In genomic region chr9:110328946-110329630, GRCm38 (mm10) we compare ENCODE assay signal across 10 mouse cellular contexts. TPM values are rescaled to one million over a fixed set of nuclear protein-coding genes. Genes with fewer than 3 reads are reported as not detected.
DNase-seq lines count a peak whose midpoint lies in the region; ATAC-seq lines count a peak whose summit lies in the region.
"Had no signal": no experiment of that assay in that cellular context is flagged by ENCODE, and none has a peak within 500 bp of the region (broad histone marks: within the 10 kb centered on the region; RNA-seq: fewer than 3 reads in every experiment).

No protein-coding gene starts in this region.

- peak; percentile 30 for ATAC-seq in inflammation-experienced regulatory T-cells, adult 6 months
- no peak for ATAC-seq in erythroblast, adult 5-6 weeks (replicated peaks; ENCODE audit: low FRiP score, poor library complexity, severe bottlenecking)
- ATAC-seq: intestine, embryonic 16.5 days had no signal

- DNase-seq in heart, adult 11 months, result peak; percentile 64
- DNase-seq in heart, adult 9 months (ENCODE audit: low spot score in 2 of 2), result no peak
- DNase-seq in thymus, postnatal 0 days (ENCODE audit: low spot score), result peak; percentile 19
- no peak for DNase-seq in thymus, postnatal 10 days (ENCODE audit: low spot score in 2 of 2)
- peak; percentile 22 for DNase-seq in thymus, postnatal 4 days
- DNase-seq in left cerebral cortex, adult 9 months (ENCODE audit: low spot score in 2 of 2), result no peak
- DNase-seq: lung, adult 2 months had no signal

RNA-seq across cellular contexts. Expression of gene Scap, which starts 4.0 kb away (rescaled TPM):
- 33.5 and 33.9 TPM in 2 replicates for polyA plus RNA-seq in thymus, postnatal 0 days (2015; fragmentation: Nextera tagmentation; extraction: Ambion mirVana)
- 10 to 100 TPM; 10.8 to 15.9 (median 11.1) TPM for polyA plus RNA-seq in inflammation-experienced regulatory T-cells, adult 6 months (2017; shearing (Covaris generic))
- total RNA-seq in erythroblast, adult 5-6 weeks (2015; ENCODE audit: low replicate concordance), result 6.9 and 13.8 TPM in 2 replicates
- 2.6 and 3.7 TPM in 2 replicates for total RNA-seq in erythroblast, adult 5-6 weeks (2017; ENCODE audit: low replicate concordance)

RNA-seq across cellular contexts. Expression of gene Elp6, which starts 24.1 kb away (rescaled TPM):
- polyA plus RNA-seq in thymus, postnatal 0 days (2015; fragmentation: Nextera tagmentation; extraction: Ambion mirVana), result 20.5 and 20.9 TPM in 2 replicates
- polyA plus RNA-seq in inflammation-experienced regulatory T-cells, adult 6 months (2017; shearing (Covaris generic)), result 10 to 100 TPM; 17.7 to 19.1 (median 18.9) TPM
- total RNA-seq in erythroblast, adult 5-6 weeks (2015; ENCODE audit: low replicate concordance), result 0.19 and 1.5 TPM in 2 replicates
- 0.56 and 1.8 TPM in 2 replicates for total RNA-seq in erythroblast, adult 5-6 weeks (2017; ENCODE audit: low replicate concordance)

Comparison
In these comparisons a context has a peak if more than half of its experiments do, and no peak if none do; other contexts are left out.
1. DNase-seq: peak in heart, adult 11 months (single experiment), thymus, postnatal 0 days (single experiment) and thymus, postnatal 4 days (single experiment); none in heart, adult 9 months (0 of 2), thymus, postnatal 10 days (0 of 2) and left cerebral cortex, adult 9 months (0 of 2).